Comparison of ENCODE assay signal across 14 mouse cellular contexts in genomic region chr2:150978791-150979190, GRCm38 (mm10).
"Had no signal": no experiment of that assay in that cellular context is flagged by ENCODE, and none has a peak within 500 bp of the region (broad histone marks: within the 10 kb centered on the region; RNA-seq: fewer than 3 reads in every experiment).

No protein-coding gene starts in this region.

- H3K27ac ChIP-seq: limb, embryonic 13.5 days; liver, embryonic 13.5 days; midbrain, embryonic 10.5 days; neural tube, embryonic 13.5 days; stomach, embryonic 15.5 days had no signal

- DNase-seq: kidney, adult 8-10 months; kidney, postnatal 25 days; liver, embryonic 13.5 days; lung, adult 18-20 months; midbrain, embryonic 14.5 days; right cerebral cortex, postnatal 14 days; thymus, adult 18-20 months; thymus, postnatal 14 days had no signal

- H3K27me3 ChIP-seq: limb, embryonic 13.5 days; liver, embryonic 13.5 days; neural tube, embryonic 13.5 days; stomach, embryonic 15.5 days had no signal

- H3K4me1 ChIP-seq: limb, embryonic 13.5 days; midbrain, embryonic 10.5 days; neural tube, embryonic 13.5 days; stomach, embryonic 15.5 days had no signal

- H3K9me3 ChIP-seq: limb, embryonic 13.5 days; liver, embryonic 13.5 days; midbrain, embryonic 10.5 days; neural tube, embryonic 13.5 days; stomach, embryonic 15.5 days had no signal

- H3K4me2 ChIP-seq: limb, embryonic 13.5 days; liver, embryonic 13.5 days; neural tube, embryonic 13.5 days; stomach, embryonic 15.5 days had no signal

- H3K4me3 ChIP-seq: limb, embryonic 13.5 days; liver, embryonic 13.5 days; midbrain, embryonic 10.5 days; neural tube, embryonic 13.5 days; stomach, embryonic 15.5 days had no signal

- H3K9ac ChIP-seq: limb, embryonic 13.5 days; liver, embryonic 13.5 days; neural tube, embryonic 13.5 days; stomach, embryonic 15.5 days had no signal

- ATAC-seq: inflammation-experienced regulatory T-cells, adult 6 months; intestine, postnatal 0 days had no signal

- H3K36me3 ChIP-seq: stomach, embryonic 15.5 days had no signal
